Mouse (Mus musculus) lung, postnatal 25 days (tissue): Measurements from ENCODE around the gene Ifrd2.
"Not testable (repeated sequence)": the region's sequence is repeated elsewhere in the genome, so short reads cannot be mapped to it uniquely, and the experiment has no call there.

Experiments
- DNase-seq: peaks from one replicate; pipeline ENCODE4 v3.0.0; 2022; ENCODE audit warnings: low spot score

The Ifrd2 gene

GRCm38 (mm10) chr9:107551890-107552355, 35.5 kb upstream of the Ifrd2 start:
- DNase-seq: no peak

- DNase-seq: no peak
Measured at GRCm38 (mm10) chr9:107552690-107553393, 34.6 kb upstream of the Ifrd2 start.

GRCm38 (mm10) chr9:107553541-107554318, 33.7 kb upstream of the Ifrd2 start:
- DNase-seq: no peak

GRCm38 (mm10) chr9:107554319-107554825, 33.1 kb upstream of the Ifrd2 start:
- DNase-seq: peak; percentile 95

GRCm38 (mm10) chr9:107555031-107555457, 32.4 kb upstream of the Ifrd2 start:
- peak; percentile 82 for DNase-seq

- no peak for DNase-seq
Measured at GRCm38 (mm10) chr9:107555701-107556100, 31.7 kb upstream of the Ifrd2 start.

GRCm38 (mm10) chr9:107556346-107556745, 31.1 kb upstream of the Ifrd2 start:
- no peak for DNase-seq

- DNase-seq: peak; percentile 98
Measured at GRCm38 (mm10) chr9:107563029-107563581, 24.3 kb upstream of the Ifrd2 start, which contains the start of gene Tusc2. TSS of gene Tusc2 (plus strand) at chr9:107563255.

GRCm38 (mm10) chr9:107565556-107565955, 21.9 kb upstream of the Ifrd2 start:
- DNase-seq: not testable (repeated sequence)

- peak; percentile 92 for DNase-seq
Measured at GRCm38 (mm10) chr9:107566041-107566709, 21.3 kb upstream of the Ifrd2 start.

- DNase-seq: peak; percentile 86
Measured at GRCm38 (mm10) chr9:107566855-107567254, 20.6 kb upstream of the Ifrd2 start.

GRCm38 (mm10) chr9:107567702-107568319, 19.6 kb upstream of the Ifrd2 start, which contains the start of gene Hyal2:
TSS of gene Hyal2 (plus strand) at chr9:107567945.
- DNase-seq: peak; percentile 62

GRCm38 (mm10) chr9:107568331-107569261, 18.8 kb upstream of the Ifrd2 start:
- DNase-seq: peak; percentile 91

GRCm38 (mm10) chr9:107569270-107569669, 18.2 kb upstream of the Ifrd2 start:
- DNase-seq: no peak

GRCm38 (mm10) chr9:107570016-107570415, 17.4 kb upstream of the Ifrd2 start:
- DNase-seq: no peak

- no peak for DNase-seq
Measured at GRCm38 (mm10) chr9:107570845-107571244, 16.6 kb upstream of the Ifrd2 start.

GRCm38 (mm10) chr9:107571534-107572326, 15.7 kb upstream of the Ifrd2 start:
- peak; percentile 63 for DNase-seq

- no peak for DNase-seq
Measured at GRCm38 (mm10) chr9:107572327-107572662, 15.1 kb upstream of the Ifrd2 start.

GRCm38 (mm10) chr9:107573774-107574173, 13.7 kb upstream of the Ifrd2 start:
- not testable (repeated sequence) for DNase-seq
